ENCODE assay signal across 8 mouse cellular contexts in the genomic region with DNA sequence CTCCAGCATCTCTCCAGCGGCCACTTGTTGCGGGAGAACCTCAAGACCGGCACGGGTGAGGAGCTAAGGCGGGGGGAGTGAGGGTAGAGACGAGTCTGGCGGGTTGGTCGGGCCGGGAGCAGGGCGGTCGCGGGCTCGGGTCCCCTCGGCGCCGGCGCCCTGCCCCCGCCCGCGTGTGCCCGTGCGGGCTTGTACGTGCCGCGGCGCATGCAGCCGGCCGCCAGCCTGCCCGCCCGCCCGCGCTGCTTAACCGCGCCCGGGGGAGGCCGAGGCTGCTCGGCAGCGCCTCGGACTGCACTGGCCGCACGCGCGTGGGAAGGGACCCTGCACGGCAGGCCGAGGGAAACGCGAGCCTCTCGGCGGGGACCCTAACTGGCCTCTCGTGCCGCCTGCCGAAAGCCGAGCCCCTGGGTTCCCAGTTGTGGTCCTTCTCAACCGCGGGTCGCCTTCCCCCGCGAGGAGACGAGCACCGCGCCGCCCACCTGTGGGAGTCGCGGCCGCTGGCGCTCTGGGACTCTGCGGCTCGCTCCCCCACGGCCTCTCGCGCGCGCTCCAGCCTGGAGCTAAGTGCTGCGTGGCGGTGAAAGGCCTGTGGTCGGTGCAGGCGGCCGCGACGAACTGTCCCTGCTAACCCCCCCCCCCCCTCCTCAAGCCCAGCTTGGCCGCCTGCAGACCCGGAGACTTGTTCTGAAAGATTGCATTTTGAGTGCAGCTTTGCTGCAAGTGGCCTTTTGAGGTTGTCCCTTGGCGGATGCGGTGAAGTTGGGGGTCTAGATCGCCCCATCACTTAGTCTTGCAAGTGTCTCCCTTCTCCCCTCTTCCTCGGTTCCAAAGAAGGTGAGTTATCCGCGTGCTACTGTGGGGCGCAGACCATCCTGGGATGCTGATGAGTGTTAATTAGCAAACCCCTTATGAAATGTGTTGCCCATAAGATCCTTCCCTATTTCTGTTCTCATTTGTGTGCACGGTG. TPM values are rescaled to one million over a fixed set of nuclear protein-coding genes. Genes with fewer than 3 reads are reported as not detected.
DNase-seq lines count a peak whose midpoint lies in the region; ATAC-seq and TF ChIP-seq lines count a peak whose summit lies in the region.

No protein-coding gene starts in this region.

- peaks cover 6% of the 10 kb centered on the region; the same call in 1 of the 2 replicates for H3K4me1 ChIP-seq in hindbrain, embryonic 14.5 days (replicated peaks; ENCODE audit: control insufficient read depth, insufficient read depth, low read length)

- WGBS in hindbrain, embryonic 14.5 days: under 1% methylated on average over 80 of the region's 90 CpGs

- peak overlapping the region; percentile 76 for H3K4me3 ChIP-seq in left cerebral cortex, adult 2 months
- peak overlapping the region; percentile 76 for H3K4me3 ChIP-seq in hindbrain, embryonic 14.5 days (replicated peaks; ENCODE audit: low read length)

- peak; percentile 40 to 52 for DNase-seq in left cerebral cortex, adult 2 months (ENCODE audit: extremely low spot score in 1 of 2, low spot score in 2 of 2)
- DNase-seq in left cerebral cortex, adult 11 months (ENCODE audit: low spot score): no peak
- DNase-seq in ZHBTc4 (ENCODE audit: low read depth, low spot score): peak; percentile 52
- DNase-seq in embryo, embryonic 11 days: peak; percentile 75
- DNase-seq in hindbrain, embryonic 14.5 days (ENCODE audit: low spot score): peak; percentile 27
- peak; percentile 34 for DNase-seq in mesoderm, embryonic 11.5 days (ENCODE audit: low read depth, low spot score)
- DNase-seq in thymus, postnatal 4 days: peak; percentile 44
- DNase-seq in gastrocnemius, adult 8-10 months (ENCODE audit: low spot score in 2 of 2): no peak

- no peaks in the 10 kb centered on the region for H3K36me3 ChIP-seq in hindbrain, embryonic 14.5 days (replicated peaks; ENCODE audit: control insufficient read depth, insufficient read depth)

- peaks cover 9% of the 10 kb centered on the region for H3K27me3 ChIP-seq in hindbrain, embryonic 14.5 days (ENCODE audit: control insufficient read depth, insufficient read depth, low read length)

- no peaks in the 10 kb centered on the region for H3K9me3 ChIP-seq in hindbrain, embryonic 14.5 days (ENCODE audit: control insufficient read depth, low read length)

- peak; percentile 83 for ATAC-seq in hindbrain, embryonic 14.5 days (ENCODE audit: low FRiP score)

- H3K9ac ChIP-seq in hindbrain, embryonic 14.5 days: peak overlapping the region; percentile 65

- no peak for TF ChIP-seq CTCF in left cerebral cortex, adult 2 months (IDR thresholded peaks at IDR 0.05)

- H3K27ac ChIP-seq in left cerebral cortex, adult 2 months: peak overlapping the region; percentile 88
- H3K27ac ChIP-seq in hindbrain, embryonic 14.5 days: 0 out of 2 replicates have a peak overlapping the region, but pooled peaks have one; percentile 9

- intact Hi-C loops in left cerebral cortex, adult 2 months (cut with DNase I): loop anchor here (1.0 to 5.0 kb wide), 3 partner anchors 17 to 63 kb away; no protein-coding TSS in a partner anchor

- H3K4me2 ChIP-seq in hindbrain, embryonic 14.5 days (replicated peaks): peak overlapping the region; percentile 97

RNA-seq across cellular contexts. Expression of gene Ak4, which starts 1.1 kb away (rescaled TPM):
- total RNA-seq in left cerebral cortex, adult 2 months (2021): 10 to 100 TPM; 30.0 to 46.1 TPM
- polyA plus RNA-seq in hindbrain, embryonic 14.5 days (2014; fragmentation: Nextera tagmentation; extraction: Ambion mirVana): 3.2 and 4.2 TPM in 2 replicates
- 10 to 100 TPM in 1 of 4 experiments, 1 to 10 TPM in 3; 2.4 to 10.6 (median 4.7) TPM for total RNA-seq in gastrocnemius, adult 8-10 months (2022)

Comparison
In these comparisons a context has a peak if more than half of its experiments do, and no peak if none do; other contexts are left out.
1. DNase-seq: peak in left cerebral cortex, adult 2 months (2 of 2), ZHBTc4 (single experiment), embryo, embryonic 11 days (single experiment), hindbrain, embryonic 14.5 days (single experiment), mesoderm, embryonic 11.5 days (single experiment) and thymus, postnatal 4 days (single experiment); none in left cerebral cortex, adult 11 months (single experiment) and gastrocnemius, adult 8-10 months (0 of 2).